Mouse (Mus musculus): ENCODE data around the gene Pxn. TPM values are rescaled to one million over a fixed set of nuclear protein-coding genes. Genes with fewer than 3 reads are reported as not detected.

Gene Pxn
- polyA plus RNA-seq (2016; fragmentation: Nextera tagmentation; extraction: Ambion mirVana) = 27.9 and 28.9 TPM in 2 replicates

- Histone ChIP-seq H3K27me3 (ENCODE audit: low read depth, poor library complexity, severe bottlenecking) (peaks cover 4% of the 10 kb centered on the region; the same call in 1 of the 2 replicates), H3K4me3 (peak within 1 kb of the TSS; percentile 92), H3K27ac (replicated peaks) (peak within 1 kb of the TSS; percentile 87), H3K4me1 (peaks cover 40% of the 10 kb centered on the region), H3K36me3 (no peaks in the 10 kb centered on the region), H3K9me3 (replicated peaks) (no peaks in the 10 kb centered on the region)
- WGBS = under 1% methylated on average over 64 of the region's 74 CpGs
- peak; percentile 95 for DNase-seq (ENCODE audit: low spot score)
These were observed at the start of gene Pxn for GRCm38 (mm10) chr5:115506454-115507201. Gene Pxn, plus strand, starts transcription at chr5:115506676.

DNA sequence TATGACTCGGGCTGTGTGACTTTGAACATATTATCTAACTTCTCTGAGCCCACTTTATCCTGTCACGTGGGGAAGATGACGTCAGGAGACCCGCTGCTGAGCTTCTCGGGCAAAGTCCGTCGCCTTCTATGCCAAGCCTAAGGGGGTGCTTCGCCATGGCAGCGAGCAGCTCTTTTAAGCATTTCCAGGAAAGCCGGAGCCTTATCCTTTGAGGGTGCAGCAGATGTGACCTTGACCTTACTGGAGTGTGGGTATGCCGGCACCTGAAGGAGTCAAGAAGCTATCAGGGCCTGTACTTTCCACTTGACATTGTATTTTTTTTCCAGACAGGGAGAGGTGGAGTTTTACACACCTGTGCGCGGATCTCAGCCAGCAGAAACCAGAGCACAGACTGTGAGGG is 47.6 kb upstream of the Pxn start:
- Histone ChIP-seq H3K4me1 (peaks cover 10% of the 10 kb centered on the region), H3K27ac (replicated peaks) (no peak overlapping the region), H3K27me3 (ENCODE audit: low read depth, poor library complexity, severe bottlenecking) (no peaks in the 10 kb centered on the region), H3K36me3 (peaks cover 12% of the 10 kb centered on the region), H3K9me3 (replicated peaks) (no peaks in the 10 kb centered on the region), H3K4me3 (no peak overlapping the region)
- 70% methylated on average over 13 of the region's 13 CpGs for WGBS
- DNase-seq (ENCODE audit: low spot score) = no peak

DNA sequence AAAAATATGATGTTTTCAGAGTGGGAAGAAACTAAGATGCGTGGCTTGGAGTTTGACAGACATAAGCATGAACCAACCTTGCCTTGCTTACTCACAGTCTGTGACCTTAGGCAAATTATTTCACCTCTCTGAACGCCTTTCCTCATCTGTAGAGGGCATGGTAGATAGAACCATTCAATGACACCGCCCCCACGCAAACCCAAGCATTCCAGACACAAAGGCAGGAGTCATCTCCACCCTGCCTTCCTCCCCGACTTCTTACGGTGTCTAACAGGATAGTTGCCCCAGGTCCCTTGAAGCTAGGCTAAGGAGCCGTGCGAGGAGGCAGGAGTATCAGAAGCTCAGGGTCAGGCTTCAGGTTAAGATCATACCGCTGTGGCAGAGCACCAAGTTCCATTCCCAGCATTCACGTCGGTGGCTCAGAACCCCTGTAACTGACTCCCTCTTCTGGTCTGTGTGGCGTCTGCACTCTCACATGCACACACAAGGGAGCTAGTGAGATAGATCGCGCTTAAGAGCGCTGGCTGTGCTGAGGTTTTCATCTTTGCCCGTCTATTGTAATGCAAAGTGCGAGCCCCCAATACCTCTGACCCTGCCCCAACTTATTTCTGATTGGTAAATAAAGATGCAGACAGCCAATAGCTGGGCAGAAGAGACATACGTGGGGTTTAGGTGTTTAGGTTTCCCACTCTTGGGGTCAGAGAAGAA is 41.9 kb upstream of the Pxn start:
- no peaks in the 10 kb centered on the region for H3K27me3 ChIP-seq (ENCODE audit: low read depth, poor library complexity, severe bottlenecking)
- peaks cover 5% of the 10 kb centered on the region for H3K4me1 ChIP-seq
- no peak for DNase-seq (ENCODE audit: low spot score)
- no peaks in the 10 kb centered on the region for H3K9me3 ChIP-seq (replicated peaks)
- H3K36me3 ChIP-seq = no peaks in the 10 kb centered on the region
- 79% methylated on average over 18 of the region's 18 CpGs for WGBS
- no peak overlapping the region for H3K4me3 ChIP-seq
- H3K27ac ChIP-seq (replicated peaks) = no peak overlapping the region

GRCm38 (mm10) chr5:115465642-115466420 is 40.6 kb upstream of the Pxn start, which contains the start of gene Pla2g1b:
Gene Pla2g1b, plus strand, starts transcription at chr5:115466262.
- H3K4me3 ChIP-seq = no peak within 1 kb of the TSS
- DNase-seq (ENCODE audit: low spot score) = no peak
- H3K27ac ChIP-seq (replicated peaks) = no peak within 1 kb of the TSS
- H3K9me3 ChIP-seq (replicated peaks) = no peaks in the 10 kb centered on the region
- H3K27me3 ChIP-seq (ENCODE audit: low read depth, poor library complexity, severe bottlenecking) = no peaks in the 10 kb centered on the region
- H3K4me1 ChIP-seq = peaks cover 9% of the 10 kb centered on the region
- H3K36me3 ChIP-seq = no peaks in the 10 kb centered on the region
- 51% methylated on average over 9 of the region's 9 CpGs for WGBS

- whole genome bisulfite sequencing = 71% methylated on average over 6 of the region's 6 CpGs
- Histone ChIP-seq H3K36me3 (no peaks in the 10 kb centered on the region), H3K9me3 (replicated peaks) (no peaks in the 10 kb centered on the region), H3K4me1 (peaks cover 17% of the 10 kb centered on the region), H3K4me3 (no peak overlapping the region), H3K27me3 (ENCODE audit: low read depth, poor library complexity, severe bottlenecking) (peaks cover 6% of the 10 kb centered on the region), H3K27ac (replicated peaks) (no peak overlapping the region)
- DNase-seq (ENCODE audit: low spot score) = no peak
These were observed 36.7 kb upstream of the Pxn start for GRCm38 (mm10) chr5:115469791-115470190.

DNA sequence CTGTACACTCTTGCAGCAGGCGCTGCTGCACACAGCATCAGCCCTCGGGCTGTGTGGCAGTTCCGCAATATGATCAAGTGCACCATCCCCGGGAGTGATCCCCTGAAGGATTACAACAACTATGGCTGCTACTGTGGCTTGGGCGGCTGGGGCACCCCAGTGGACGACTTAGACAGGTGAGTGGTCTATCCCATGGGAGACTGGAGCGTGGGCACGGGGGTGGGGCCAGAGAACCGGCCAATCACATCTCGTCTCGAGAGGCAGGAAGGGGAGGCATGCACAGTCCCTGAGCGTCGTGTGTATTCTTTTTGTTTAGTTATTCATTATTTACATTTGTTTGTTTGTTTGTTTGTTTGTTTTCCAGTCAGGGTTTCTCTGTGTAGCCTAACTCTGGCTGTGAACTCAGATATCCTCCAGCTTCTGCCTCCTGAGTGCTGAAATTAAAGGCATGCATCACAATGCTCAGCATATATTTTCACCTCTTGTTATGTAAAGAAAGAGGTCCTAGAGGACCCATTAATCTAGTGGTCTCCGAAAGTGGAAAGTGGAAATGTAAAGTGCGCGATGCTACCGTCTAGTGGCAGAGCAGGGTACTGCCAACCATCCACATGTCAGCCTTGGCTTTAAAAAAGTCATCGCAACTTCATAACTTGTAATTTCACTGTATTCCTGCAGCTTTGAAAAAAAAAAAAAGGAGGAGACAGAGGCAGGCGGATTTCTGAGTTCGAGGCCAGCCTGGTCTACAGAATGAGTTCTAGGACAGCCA is 35.5 kb upstream of the Pxn start:
- Histone ChIP-seq H3K9me3 (replicated peaks) (no peaks in the 10 kb centered on the region), H3K36me3 (no peaks in the 10 kb centered on the region), H3K4me3 (no peak overlapping the region), H3K27me3 (ENCODE audit: low read depth, poor library complexity, severe bottlenecking) (peaks cover 9% of the 10 kb centered on the region), H3K4me1 (peaks cover 27% of the 10 kb centered on the region), H3K27ac (replicated peaks) (no peak overlapping the region)
- DNase-seq (ENCODE audit: low spot score) = no peak
- WGBS = 42% methylated on average over 20 of the region's 20 CpGs

DNA sequence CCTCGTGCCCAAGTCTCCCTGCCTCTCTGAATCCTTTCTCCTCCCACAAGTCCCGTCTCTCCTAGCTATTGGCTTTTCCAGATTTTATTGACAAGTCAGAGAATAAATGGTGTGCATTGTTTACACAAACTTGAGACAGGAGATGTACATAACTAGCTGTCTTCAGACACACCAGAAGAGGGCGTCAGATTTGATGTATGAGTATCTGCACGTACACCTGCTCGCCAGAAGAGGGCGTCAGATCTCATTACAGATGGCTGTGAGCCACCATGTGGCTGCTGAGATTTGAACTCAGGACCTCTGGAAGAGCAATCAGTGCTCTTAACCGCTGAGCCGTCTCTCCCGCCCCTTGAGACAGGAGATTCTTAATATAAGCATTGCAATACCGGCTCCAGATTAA is 33.3 kb upstream of the Pxn start:
- Histone ChIP-seq H3K27ac (replicated peaks) (no peak overlapping the region), H3K9me3 (replicated peaks) (no peaks in the 10 kb centered on the region), H3K27me3 (ENCODE audit: low read depth, poor library complexity, severe bottlenecking) (peaks cover 9% of the 10 kb centered on the region), H3K36me3 (peaks cover 15% of the 10 kb centered on the region), H3K4me1 (peaks cover 28% of the 10 kb centered on the region), H3K4me3 (no peak overlapping the region)
- WGBS = 80% methylated on average over 10 of the region's 10 CpGs
- DNase-seq (ENCODE audit: low spot score) = no peak

GRCm38 (mm10) chr5:115474174-115474828 is 32.2 kb upstream of the Pxn start:
- H3K27ac ChIP-seq (replicated peaks) = no peak overlapping the region
- no peaks in the 10 kb centered on the region for H3K9me3 ChIP-seq (replicated peaks)
- WGBS = 82% methylated on average over 22 of the region's 22 CpGs
- peaks cover 10% of the 10 kb centered on the region for H3K27me3 ChIP-seq (ENCODE audit: low read depth, poor library complexity, severe bottlenecking)
- peaks cover 16% of the 10 kb centered on the region for H3K36me3 ChIP-seq
- H3K4me3 ChIP-seq = no peak overlapping the region
- peaks cover 28% of the 10 kb centered on the region for H3K4me1 ChIP-seq
- DNase-seq (ENCODE audit: low spot score) = no peak

DNA sequence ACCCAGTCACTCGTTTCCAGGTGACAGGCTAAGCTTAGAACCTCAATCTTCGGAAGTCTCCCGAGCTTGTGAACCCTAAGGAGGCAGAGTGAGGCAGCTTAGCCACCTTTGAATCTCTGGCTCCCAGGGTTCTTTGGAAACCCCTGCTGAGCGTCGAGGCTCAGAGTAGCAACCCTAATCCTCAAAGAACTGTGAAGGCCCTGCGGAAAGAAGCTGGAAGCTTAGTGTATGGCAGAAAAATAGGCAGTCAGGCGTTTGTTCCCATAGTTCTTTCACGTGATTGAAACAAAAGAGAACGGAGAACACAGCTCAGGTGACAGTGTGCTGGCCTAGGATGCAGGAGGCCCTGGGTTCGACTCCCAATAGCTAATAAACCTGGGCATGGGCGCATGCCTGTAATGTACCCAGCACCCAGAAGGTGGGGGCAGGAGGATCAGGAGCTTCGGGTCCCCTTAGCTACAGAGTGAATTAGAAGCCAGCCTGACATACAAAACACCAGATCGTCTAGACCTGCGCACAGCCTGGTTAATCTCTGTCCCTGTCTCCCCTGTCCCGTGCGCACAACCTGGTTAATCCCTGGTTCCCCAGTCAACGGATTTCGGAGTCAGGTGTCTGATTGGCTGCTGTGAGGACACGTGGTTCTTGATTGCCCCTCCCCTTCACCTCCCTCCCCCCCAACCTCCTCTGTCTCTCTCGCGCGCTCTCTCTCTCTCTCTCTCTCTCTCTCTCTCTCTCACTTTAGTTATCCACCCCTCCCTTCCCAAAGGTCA is 31.0 kb upstream of the Pxn start:
- H3K4me1 ChIP-seq = peaks cover 33% of the 10 kb centered on the region
- H3K4me3 ChIP-seq = peak overlapping the region; percentile 49
- H3K36me3 ChIP-seq = peaks cover 20% of the 10 kb centered on the region
- H3K27ac ChIP-seq (replicated peaks) = peak overlapping the region; percentile 81
- H3K9me3 ChIP-seq (replicated peaks) = no peaks in the 10 kb centered on the region
- DNase-seq (ENCODE audit: low spot score) = peak; percentile 76
- 7% methylated on average over 22 of the region's 22 CpGs for WGBS
- peaks cover 23% of the 10 kb centered on the region for H3K27me3 ChIP-seq (ENCODE audit: low read depth, poor library complexity, severe bottlenecking)

DNA sequence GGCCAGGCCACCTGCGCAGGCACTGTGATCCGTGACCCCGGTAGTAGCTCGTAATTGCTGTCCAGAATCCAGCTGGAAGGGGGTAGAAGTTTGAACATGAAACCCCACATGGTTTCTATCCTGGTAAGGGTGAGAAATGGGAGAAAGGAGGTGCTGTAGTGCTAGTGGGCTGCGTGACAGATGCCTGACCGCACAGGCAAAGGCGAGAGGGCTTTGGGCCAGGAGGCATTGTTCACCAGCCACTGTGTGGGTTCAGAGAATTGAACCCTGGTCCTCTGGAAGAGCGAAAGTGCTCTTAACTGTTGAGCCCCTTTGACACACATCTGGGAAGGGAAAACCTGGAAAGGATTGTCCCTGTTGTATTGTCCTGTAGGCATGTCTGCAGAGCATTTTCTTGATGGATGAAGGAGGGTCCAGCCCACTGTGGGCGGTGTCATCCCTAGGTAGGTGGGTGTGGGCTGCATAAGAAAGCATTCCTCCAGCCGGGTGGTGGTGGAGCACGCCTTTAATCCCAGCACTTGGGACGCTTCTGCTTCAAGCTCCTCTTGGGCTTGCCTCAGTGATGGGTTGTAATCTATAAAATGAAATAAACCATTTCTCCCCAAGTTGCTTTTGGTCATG is 30.3 kb upstream of the Pxn start:
- peaks cover 30% of the 10 kb centered on the region for H3K27me3 ChIP-seq (ENCODE audit: low read depth, poor library complexity, severe bottlenecking)
- H3K9me3 ChIP-seq (replicated peaks) = no peaks in the 10 kb centered on the region
- 32% methylated on average over 12 of the region's 12 CpGs for WGBS
- no peak for DNase-seq (ENCODE audit: low spot score)
- H3K4me3 ChIP-seq = peak overlapping the region; percentile 49
- H3K36me3 ChIP-seq = peaks cover 20% of the 10 kb centered on the region
- peak overlapping the region; percentile 81 for H3K27ac ChIP-seq (replicated peaks)
- peaks cover 27% of the 10 kb centered on the region for H3K4me1 ChIP-seq

DNA sequence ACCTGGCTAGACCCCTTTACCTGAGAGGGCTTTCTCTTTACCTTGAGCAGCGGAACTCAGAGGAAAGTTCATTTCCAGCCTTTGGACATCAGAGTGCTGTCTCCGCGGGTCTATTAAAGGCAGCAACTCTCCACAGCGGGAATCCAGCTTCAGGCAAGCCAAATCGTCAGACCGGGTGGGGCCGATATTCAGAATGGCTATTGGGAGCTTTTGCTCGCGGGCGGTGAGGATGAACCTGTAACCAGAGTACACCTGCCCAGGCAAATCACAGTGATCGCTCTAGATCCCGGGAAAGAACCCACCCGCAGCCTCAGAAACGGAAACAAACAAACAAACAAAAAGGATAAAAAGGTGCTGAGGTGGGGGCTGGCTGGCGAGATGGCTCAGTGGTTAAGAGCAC is 26.9 kb upstream of the Pxn start:
- Histone ChIP-seq H3K4me3 (no peak overlapping the region), H3K27ac (replicated peaks) (no peak overlapping the region), H3K36me3 (peaks cover 20% of the 10 kb centered on the region), H3K9me3 (replicated peaks) (no peaks in the 10 kb centered on the region), H3K4me1 (peaks cover 44% of the 10 kb centered on the region), H3K27me3 (ENCODE audit: low read depth, poor library complexity, severe bottlenecking) (peaks cover 48% of the 10 kb centered on the region)
- WGBS = 30% methylated on average over 15 of the region's 15 CpGs
- no peak for DNase-seq (ENCODE audit: low spot score)

Data from midbrain, embryonic 10.5 days (tissue).